Mouse (Mus musculus): ENCODE data around the gene Cacna2d2. TPM values are rescaled to one million over a fixed set of nuclear protein-coding genes. Genes with fewer than 3 reads are reported as not detected.

Gene Cacna2d2
- polyA plus RNA-seq, 1 experiment from 2014 or later, result 1.3 TPM

- peak; percentile 83 for ATAC-seq (ENCODE audit: low FRiP score)
- Histone ChIP-seq H3K9ac (ENCODE audit: low read length) (peak within 1 kb of the TSS; percentile 36), H3K4me3 (ENCODE audit: low read depth, low read length) (peak within 1 kb of the TSS; percentile 33), H3K4me2 (peak within 1 kb of the TSS; percentile 51), H3K9me3 (ENCODE audit: control insufficient read depth, low read length) (no peaks in the 10 kb centered on the region; the same call in 1 of the 2 replicates), H3K27ac (ENCODE audit: low read depth, low read length) (peak within 1 kb of the TSS; percentile 20), H3K36me3 (ENCODE audit: control insufficient read depth, insufficient read depth, low read length) (peaks cover 20% of the 10 kb centered on the region), H3K4me1 (ENCODE audit: control insufficient read depth, insufficient read depth, low read length) (peaks cover 26% of the 10 kb centered on the region), H3K27me3 (ENCODE audit: control insufficient read depth, insufficient read depth, low read length) (no peaks in the 10 kb centered on the region)
- 29% methylated on average over 16 of the region's 16 CpGs for WGBS
- peak; percentile 93 for DNase-seq (ENCODE audit: low spot score, missing footprints)
Observed at GRCm38 (mm10) chr9:107576357-107577107, 177.1 kb downstream of the Cacna2d2 start, which contains the start of gene Hyal1. Gene Hyal1, plus strand, starts transcription at chr9:107576927.

DNA sequence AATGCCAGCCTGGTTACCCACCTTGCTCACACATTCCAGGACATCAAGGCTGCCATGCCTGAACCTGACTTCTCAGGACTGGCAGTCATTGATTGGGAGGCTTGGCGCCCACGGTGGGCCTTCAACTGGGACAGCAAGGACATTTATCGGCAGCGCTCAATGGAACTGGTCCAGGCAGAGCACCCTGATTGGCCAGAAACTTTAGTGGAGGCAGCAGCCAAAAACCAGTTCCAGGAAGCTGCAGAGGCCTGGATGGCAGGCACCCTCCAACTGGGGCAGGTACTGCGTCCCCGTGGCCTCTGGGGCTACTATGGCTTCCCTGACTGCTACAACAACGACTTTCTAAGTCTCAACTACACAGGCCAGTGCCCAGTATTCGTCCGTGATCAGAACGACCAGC lies 178.5 kb downstream of the Cacna2d2 start:
- no peaks in the 10 kb centered on the region; the same call in 1 of the 2 replicates for H3K9me3 ChIP-seq (ENCODE audit: control insufficient read depth, low read length)
- no peak overlapping the region for H3K9ac ChIP-seq (ENCODE audit: low read length)
- H3K4me3 ChIP-seq (ENCODE audit: low read depth, low read length), result no peak overlapping the region
- H3K4me1 ChIP-seq (ENCODE audit: control insufficient read depth, insufficient read depth, low read length), result peaks cover 24% of the 10 kb centered on the region
- no peak for ATAC-seq (ENCODE audit: low FRiP score)
- no peak overlapping the region for H3K4me2 ChIP-seq
- WGBS, result 92% methylated on average over 10 of the region's 10 CpGs
- no peaks in the 10 kb centered on the region for H3K27me3 ChIP-seq (ENCODE audit: control insufficient read depth, insufficient read depth, low read length)
- no peak for DNase-seq (ENCODE audit: low spot score, missing footprints)
- H3K36me3 ChIP-seq (ENCODE audit: control insufficient read depth, insufficient read depth, low read length), result peaks cover 6% of the 10 kb centered on the region
- H3K27ac ChIP-seq (ENCODE audit: low read depth, low read length), result no peak overlapping the region

GRCm38 (mm10) chr9:107578587-107578986 lies 179.2 kb downstream of the Cacna2d2 start, which contains the start of gene Naa80:
Gene Naa80, plus strand, starts transcription at chr9:107578887.
- ATAC-seq (ENCODE audit: low FRiP score) (no peak), DNase-seq (ENCODE audit: low spot score, missing footprints) (no peak)
- H3K27me3 ChIP-seq (ENCODE audit: control insufficient read depth, insufficient read depth, low read length), result no peaks in the 10 kb centered on the region
- H3K36me3 ChIP-seq (ENCODE audit: control insufficient read depth, insufficient read depth, low read length), result no peaks in the 10 kb centered on the region
- H3K4me1 ChIP-seq (ENCODE audit: control insufficient read depth, insufficient read depth, low read length), result peaks cover 24% of the 10 kb centered on the region
- H3K9ac ChIP-seq (ENCODE audit: low read length), result no peak within 1 kb of the TSS
- no peak within 1 kb of the TSS for H3K27ac ChIP-seq (ENCODE audit: low read depth, low read length)
- 85% methylated on average over 3 of the region's 3 CpGs for WGBS
- H3K9me3 ChIP-seq (ENCODE audit: control insufficient read depth, low read length), result no peaks in the 10 kb centered on the region; the same call in 1 of the 2 replicates
- no peak within 1 kb of the TSS for H3K4me2 ChIP-seq
- H3K4me3 ChIP-seq (ENCODE audit: low read depth, low read length), result no peak within 1 kb of the TSS

Other genes with a start within 250 kb of the Cacna2d2 start
- gene Dock3, start 167.7 kb upstream of the Cacna2d2 start, polyA plus RNA-seq (2014; fragmentation: Nextera tagmentation; extraction: Ambion mirVana), result 7.0 and 9.3 TPM in 2 replicates
- gene Mapkapk3, start 109.7 kb upstream of the Cacna2d2 start, polyA plus RNA-seq (2014; fragmentation: Nextera tagmentation; extraction: Ambion mirVana), result 2.5 and 2.7 TPM in 2 replicates
- gene Cish, start 103.6 kb upstream of the Cacna2d2 start, polyA plus RNA-seq (2014; fragmentation: Nextera tagmentation; extraction: Ambion mirVana), result 4.0 and 4.2 TPM in 2 replicates
- 9.9 and 10.7 TPM in 2 replicates for gene Hemk1, start 61.3 kb upstream of the Cacna2d2 start, polyA plus RNA-seq (2014; fragmentation: Nextera tagmentation; extraction: Ambion mirVana)
- 2.0 and 2.3 TPM in 2 replicates for gene 6430571L13Rik, start 59.0 kb upstream of the Cacna2d2 start, polyA plus RNA-seq (2014; fragmentation: Nextera tagmentation; extraction: Ambion mirVana)
- gene Tmem115, start 134.3 kb downstream of the Cacna2d2 start, polyA plus RNA-seq (2014; fragmentation: Nextera tagmentation; extraction: Ambion mirVana), result 40.9 and 44.6 TPM in 2 replicates
- 18.3 and 18.9 TPM in 2 replicates for gene Cyb561d2, start 142.6 kb downstream of the Cacna2d2 start, polyA plus RNA-seq (2014; fragmentation: Nextera tagmentation; extraction: Ambion mirVana)
- 39.1 and 43.3 TPM in 2 replicates for gene Nprl2, start 142.6 kb downstream of the Cacna2d2 start, polyA plus RNA-seq (2014; fragmentation: Nextera tagmentation; extraction: Ambion mirVana)
- gene Zmynd10, start 147.7 kb downstream of the Cacna2d2 start, polyA plus RNA-seq (2014; fragmentation: Nextera tagmentation; extraction: Ambion mirVana), result 0.33 and 0.49 TPM in 2 replicates
- gene Rassf1, start 151.9 kb downstream of the Cacna2d2 start, polyA plus RNA-seq (2014; fragmentation: Nextera tagmentation; extraction: Ambion mirVana), result 40.5 and 44.0 TPM in 2 replicates
- 94.5 and 94.6 TPM in 2 replicates for gene Tusc2, start 163.6 kb downstream of the Cacna2d2 start, polyA plus RNA-seq (2014; fragmentation: Nextera tagmentation; extraction: Ambion mirVana)
- gene Hyal2, start 168.3 kb downstream of the Cacna2d2 start, polyA plus RNA-seq (2014; fragmentation: Nextera tagmentation; extraction: Ambion mirVana), result 129 and 132 TPM in 2 replicates
- 3.9 and 4.8 TPM in 2 replicates for gene Hyal1, start 177.3 kb downstream of the Cacna2d2 start, polyA plus RNA-seq (2014; fragmentation: Nextera tagmentation; extraction: Ambion mirVana)
- gene Naa80, start 179.3 kb downstream of the Cacna2d2 start, polyA plus RNA-seq (2014; fragmentation: Nextera tagmentation; extraction: Ambion mirVana), result 8.4 and 11.1 TPM in 2 replicates
- 0.33 and 0.47 TPM in 2 replicates for gene Hyal3, start 181.2 kb downstream of the Cacna2d2 start, polyA plus RNA-seq (2014; fragmentation: Nextera tagmentation; extraction: Ambion mirVana)
- 24.2 and 28.2 TPM in 2 replicates for gene Ifrd2, start 188.0 kb downstream of the Cacna2d2 start, polyA plus RNA-seq (2014; fragmentation: Nextera tagmentation; extraction: Ambion mirVana)
- 1.3 and 2.1 TPM in 2 replicates for gene Sema3b, start 209.6 kb downstream of the Cacna2d2 start, polyA plus RNA-seq (2014; fragmentation: Nextera tagmentation; extraction: Ambion mirVana)
- gene Gnai2, start 235.8 kb downstream of the Cacna2d2 start, polyA plus RNA-seq (2014; fragmentation: Nextera tagmentation; extraction: Ambion mirVana), result 578 and 581 TPM in 2 replicates

Measured in midbrain, embryonic 11.5 days (tissue).